Mouse (Mus musculus) stomach, postnatal 0 days (tissue): ENCODE data around the gene Bag6. TPM values are rescaled to one million over a fixed set of nuclear protein-coding genes. Genes with fewer than 3 reads are reported as not detected.

Experiments
- ATAC-seq: fragments of 200-750 bp; cut with Nextera tagmentation; 2 replicates; pipeline ENCODE4 v1.8.0; 2017; ENCODE audit not compliant: low FRiP score, low TSS enrichment
- DNase-seq: peaks from one replicate; pipeline ENCODE4 v3.0.0-alpha.2; 2016; ENCODE audit warnings: low spot score
- H3K27ac ChIP-seq: fragments of 300-500 bp; sonication (generic); replicated peaks from 2 replicates; pipeline ENCODE4 v1.5.1; 2014; ENCODE audit warnings: mild to moderate bottlenecking, control low read depth
- H3K27me3 ChIP-seq: fragments of 300-500 bp; sonication (generic); 2 replicates; pipeline ENCODE4 v1.6.1; 2014; ENCODE audit warnings: low read length; ENCODE audit not compliant: control insufficient read depth, insufficient read depth
- H3K36me3 ChIP-seq: fragments of 300-500 bp; sonication (generic); 2 replicates; pipeline ENCODE4 v1.6.1; 2014; ENCODE audit warnings: low read length, mixed read lengths; ENCODE audit not compliant: control insufficient read depth, insufficient read depth
- H3K4me1 ChIP-seq: fragments of 300-500 bp; sonication (generic); replicated peaks from 2 replicates; pipeline ENCODE4 v1.6.1; 2014; ENCODE audit warnings: antibody characterized with exemption; ENCODE audit not compliant: control insufficient read depth, insufficient read depth
- H3K4me2 ChIP-seq: fragments of 300-500 bp; sonication (generic); replicated peaks from 2 replicates; pipeline ENCODE4 v1.6.1; 2014; ENCODE audit warnings: low read depth, mild to moderate bottlenecking, control low read depth, moderate library complexity
- H3K4me3 ChIP-seq: fragments of 300-500 bp; sonication (generic); 2 replicates; pipeline ENCODE4 v1.5.1; 2014; ENCODE audit warnings: low read depth, low read length, control low read depth
- H3K9ac ChIP-seq: fragments of 300-500 bp; sonication (generic); 2 replicates; pipeline ENCODE4 v1.6.1; 2014; ENCODE audit warnings: mild to moderate bottlenecking, low read length, control low read depth, mixed read lengths
- H3K9me3 ChIP-seq: fragments of 300-500 bp; sonication (generic); 2 replicates; pipeline ENCODE4 v1.6.1; 2016; ENCODE audit warnings: low read length; ENCODE audit not compliant: control insufficient read depth
- CTCF ChIP-seq: IDR thresholded peaks from 2 replicates; pipeline ENCODE4 v1.5.1; 2016; ENCODE audit warnings: antibody characterized with exemption, low read depth, mild to moderate bottlenecking, moderate library complexity
- EP300 ChIP-seq: optimal IDR thresholded peaks from 2 replicates; pipeline ENCODE3; 2016; ENCODE audit warnings: antibody characterized with exemption
- WGBS: fragments of 180-500 bp; shearing (Covaris S2); extraction: QIAGEN DNeasy Blood & Tissue Kit; methylation state at CpG from one replicate; pipeline ENCODE4 v1.1.7; 2014; 5-methylcytosine and 5-hydroxymethylcytosine counted together
- polyA plus RNA-seq: library from polyadenylated mRNA; unstranded; fragments of >200 nt; fragmentation: Nextera tagmentation; extraction: Ambion mirVana; gene quantifications from 2 replicates; pipeline ENCODE4 v1.2.1, GENCODE M21; 2015

The Bag6 gene
- polyA plus RNA-seq, 1 experiment from 2014 or later: 28.1 TPM

DNA sequence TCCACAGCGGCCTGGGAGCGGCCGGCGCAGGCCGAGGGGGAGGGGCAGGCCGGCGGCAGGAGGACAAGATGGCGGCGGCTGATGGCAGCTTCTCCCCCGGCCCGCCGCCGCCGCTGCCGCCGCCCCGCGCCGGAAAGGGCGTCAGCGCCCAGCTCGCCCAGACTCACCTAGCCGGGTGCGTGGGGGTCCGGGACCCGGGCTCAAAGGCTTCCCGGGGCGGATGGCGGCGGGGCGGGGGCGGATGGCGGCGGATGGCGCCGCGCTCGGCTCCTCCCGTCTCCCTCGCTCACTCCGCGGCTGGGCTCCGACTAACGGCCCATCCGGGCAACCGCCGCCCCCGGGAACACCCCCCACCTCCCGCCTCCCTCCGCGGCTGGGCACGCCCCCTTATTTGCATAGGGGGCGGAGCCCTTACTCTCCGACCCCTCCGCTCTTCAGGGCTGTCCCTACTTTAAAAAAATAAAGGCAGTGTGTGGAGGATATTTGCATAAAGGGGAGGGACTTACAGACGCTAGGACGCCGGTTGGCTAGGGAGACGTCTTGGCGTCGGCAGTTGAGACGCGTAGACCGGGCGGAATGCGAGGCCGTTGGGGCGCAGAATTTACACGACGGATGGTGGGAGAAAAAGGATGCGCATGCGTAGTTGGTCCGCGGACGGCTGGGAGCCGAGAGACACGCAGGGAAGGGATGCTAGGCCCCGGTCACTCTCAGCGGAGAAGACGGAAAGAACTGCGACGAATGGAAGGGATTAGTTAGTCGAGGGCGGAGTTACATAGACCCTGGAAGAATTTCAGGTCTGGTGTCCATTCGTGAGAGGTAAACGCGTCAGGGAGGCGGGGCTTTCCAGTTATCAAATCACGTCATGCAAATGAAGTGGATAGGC lies 29.8 kb downstream of the Bag6 start, which contains the start of gene Prrc2a:
Gene Prrc2a (minus strand): TSS at position 330 of the 883 bp plus-strand sequence.
- peak within 1 kb of the TSS; percentile 99 for H3K9ac ChIP-seq
- H3K36me3 ChIP-seq: peaks cover 21% of the 10 kb centered on the region
- TF ChIP-seq EP300 (no peak), CTCF (peak; percentile 4; the same call in 1 of the 2 replicates)
- H3K4me1 ChIP-seq: peaks cover 5% of the 10 kb centered on the region
- H3K27me3 ChIP-seq: no peaks in the 10 kb centered on the region
- DNase-seq (peak; percentile 97), ATAC-seq (peak; percentile 97)
- H3K9me3 ChIP-seq: no peaks in the 10 kb centered on the region
- under 1% methylated on average over 62 of the region's 89 CpGs for WGBS
- H3K27ac ChIP-seq: peak within 1 kb of the TSS; percentile 98
- peak within 1 kb of the TSS; percentile 100 for H3K4me3 ChIP-seq
- H3K4me2 ChIP-seq: peak within 1 kb of the TSS; percentile 78

- DNase-seq (no peak), ATAC-seq (peak; percentile 84; the same call in 1 of the 2 replicates)
- Histone ChIP-seq H3K27ac (peak overlapping the region; percentile 96), H3K4me3 (peak overlapping the region; percentile 100), H3K4me2 (peak overlapping the region; percentile 48), H3K9ac (peak overlapping the region; percentile 64), H3K9me3 (no peaks in the 10 kb centered on the region), H3K27me3 (no peaks in the 10 kb centered on the region), H3K4me1 (peaks cover 5% of the 10 kb centered on the region), H3K36me3 (peaks cover 13% of the 10 kb centered on the region)
- 16% methylated on average over 12 of the region's 12 CpGs for WGBS
- TF ChIP-seq EP300: no peak
- TF ChIP-seq CTCF: no peak
These were observed 30.6 kb downstream of the Bag6 start for GRCm38 (mm10) chr17:35165451-35166155.

DNA sequence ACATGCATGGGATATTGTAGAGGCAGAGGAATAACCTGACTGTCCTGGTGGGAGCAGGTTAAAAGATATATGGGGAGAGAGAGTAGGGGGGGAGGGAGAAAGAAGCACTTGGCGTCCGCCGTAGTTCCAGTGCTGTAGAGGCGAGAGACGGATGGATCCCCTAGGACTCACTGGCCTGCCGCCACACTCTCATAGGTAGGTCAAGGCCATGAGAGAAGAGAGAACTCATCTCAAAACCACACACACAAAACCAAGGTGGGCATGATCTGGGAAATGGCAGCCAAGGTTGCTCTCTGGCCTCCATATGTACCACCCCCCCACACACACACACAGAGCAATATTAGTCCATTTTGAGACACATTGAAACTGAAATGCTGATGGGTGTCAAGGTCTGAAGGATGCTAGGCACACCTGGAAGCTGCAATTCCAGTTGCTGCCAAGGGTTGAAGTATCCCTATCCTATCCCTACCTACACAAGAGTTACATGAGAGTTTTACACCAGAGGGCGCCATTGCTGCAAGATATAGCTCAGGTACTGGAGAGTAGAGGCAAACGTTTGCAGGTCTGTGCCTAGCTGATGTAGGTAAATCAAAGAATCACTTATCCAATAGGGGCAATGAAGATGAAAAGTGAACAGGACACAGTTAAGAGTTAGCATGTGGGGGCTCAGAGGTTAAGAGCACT lies 31.5 kb downstream of the Bag6 start:
- ATAC-seq (peak; percentile 8; the same call in 1 of the 2 replicates), DNase-seq (peak; percentile 73)
- Histone ChIP-seq H3K27ac (0 out of 2 replicates have a peak overlapping the region, but pooled peaks have one; percentile 30), H3K4me1 (peaks cover 5% of the 10 kb centered on the region), H3K36me3 (peaks cover 6% of the 10 kb centered on the region; the same call in 1 of the 2 replicates), H3K9me3 (no peaks in the 10 kb centered on the region), H3K4me3 (no peak overlapping the region), H3K27me3 (no peaks in the 10 kb centered on the region), H3K4me2 (no peak overlapping the region), H3K9ac (no peak overlapping the region)
- WGBS: 64% methylated on average over 8 of the region's 8 CpGs
- no peak for TF ChIP-seq EP300
- peak; percentile 84 for TF ChIP-seq CTCF

DNA sequence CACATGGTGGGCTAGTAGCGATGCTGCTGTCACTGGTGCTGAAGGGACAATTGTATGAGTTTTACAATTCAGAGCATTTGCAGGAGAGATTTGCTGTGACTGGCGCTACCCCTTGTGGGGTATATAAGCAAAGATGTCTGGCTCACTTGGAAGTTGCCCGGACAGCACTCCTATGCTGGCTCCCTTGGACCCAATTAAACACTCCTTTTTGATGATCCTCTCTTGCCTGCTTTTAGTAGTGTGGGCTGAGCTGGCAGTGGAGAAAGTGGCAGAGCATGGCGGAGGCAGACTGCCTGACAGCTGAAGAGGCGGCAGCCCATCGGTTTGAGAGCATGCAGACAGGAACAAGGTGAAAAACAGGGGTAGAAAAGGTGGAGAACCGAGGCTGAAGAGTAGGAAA lies 32.8 kb downstream of the Bag6 start:
- Histone ChIP-seq H3K9me3 (no peaks in the 10 kb centered on the region), H3K27me3 (no peaks in the 10 kb centered on the region), H3K36me3 (no peaks in the 10 kb centered on the region), H3K4me1 (peaks cover 5% of the 10 kb centered on the region), H3K4me2 (no peak overlapping the region), H3K9ac (no peak overlapping the region), H3K4me3 (no peak overlapping the region), H3K27ac (no peak overlapping the region)
- no peak for DNase-seq
- WGBS: 84% methylated on average over 7 of the region's 7 CpGs
- TF ChIP-seq CTCF: no peak
- TF ChIP-seq EP300: no peak
- no peak for ATAC-seq

DNA sequence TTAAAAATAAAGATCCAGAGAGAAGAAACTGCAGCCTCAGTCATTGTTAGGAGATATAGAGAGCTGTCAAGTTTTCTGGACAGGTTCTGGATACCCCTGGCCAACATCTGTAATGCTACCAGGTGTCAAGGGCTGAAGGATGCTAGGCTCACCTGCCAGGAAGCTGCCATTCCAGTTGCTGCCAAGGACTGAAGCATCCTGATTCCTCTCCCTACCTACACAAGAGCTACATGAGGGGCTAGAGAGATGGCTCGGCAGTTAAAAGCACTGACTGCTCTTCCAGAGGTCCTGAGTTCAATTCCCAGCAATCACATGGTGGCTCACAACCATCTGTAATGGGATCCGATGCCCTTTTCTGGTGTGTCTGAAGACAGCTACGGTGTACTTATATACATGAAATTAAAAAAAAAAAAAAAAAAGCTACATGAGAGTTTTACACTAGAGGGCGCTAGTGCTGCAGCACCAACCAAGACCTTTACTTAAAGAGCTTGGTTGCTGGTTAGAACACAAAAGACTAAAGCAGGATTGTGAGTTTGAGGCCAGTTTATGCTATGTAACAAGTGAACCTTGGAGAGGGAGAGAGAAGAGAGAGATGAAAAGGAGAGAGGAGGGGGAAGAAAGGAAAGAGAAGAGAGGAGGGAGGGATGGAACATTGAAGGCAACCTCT lies 33.7 kb downstream of the Bag6 start:
- no peak overlapping the region for H3K4me3 ChIP-seq
- no peaks in the 10 kb centered on the region for H3K27me3 ChIP-seq
- no peak overlapping the region for H3K9ac ChIP-seq
- H3K9me3 ChIP-seq: no peaks in the 10 kb centered on the region
- no peaks in the 10 kb centered on the region for H3K36me3 ChIP-seq
- H3K27ac ChIP-seq: no peak overlapping the region
- peaks cover 3% of the 10 kb centered on the region; the same call in 1 of the 2 replicates for H3K4me1 ChIP-seq
- ATAC-seq: no peak
- no peak for DNase-seq
- 14% methylated on average over 4 of the region's 4 CpGs for WGBS
- H3K4me2 ChIP-seq: no peak overlapping the region
- TF ChIP-seq CTCF: peak; percentile 80
- TF ChIP-seq EP300: no peak
